Mouse (Mus musculus): ENCODE measurements around the gene Btbd18.

DNA sequence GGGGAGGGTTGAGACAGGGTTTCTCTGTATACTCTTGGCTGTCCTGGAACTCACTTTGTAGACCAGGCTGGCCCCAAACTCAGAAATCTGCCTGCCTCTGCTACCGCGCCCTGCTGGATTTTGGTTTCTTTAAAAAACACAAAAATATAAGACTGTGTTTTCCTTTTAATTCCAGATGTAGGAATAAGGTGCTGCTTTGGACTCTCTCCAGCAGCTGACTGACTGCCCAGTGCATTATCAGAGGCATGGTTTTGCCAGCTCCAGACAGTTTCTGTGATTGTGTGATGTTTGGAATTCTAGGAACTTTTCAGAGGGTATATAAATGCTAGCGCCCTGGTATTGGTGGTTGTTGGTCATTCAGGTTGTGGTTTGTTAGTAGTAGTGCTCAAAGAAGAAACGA, 58.5 kb downstream of the Btbd18 start:
- no peak for TF ChIP-seq CTCF (IDR thresholded peaks at IDR 0.05; ENCODE audit: low read depth, low read length)
- no peak for TF ChIP-seq POLR2A (IDR thresholded peaks at IDR 0.05; ENCODE audit: borderline replicate concordance, low read depth, low read length)

Data from bone marrow macrophage, adult 2 months (primary cell).